Mouse (Mus musculus): Measurements from ENCODE around the gene Hace1. TPM values are rescaled to one million over a fixed set of nuclear protein-coding genes. Genes with fewer than 3 reads are reported as not detected.
"Not testable (repeated sequence)": the region's sequence is repeated elsewhere in the genome, so short reads cannot be mapped to it uniquely, and the experiment has no call there.

Gene Hace1
- 19.3 and 23.6 TPM in 2 replicates for polyA plus RNA-seq (2014; fragmentation: Nextera tagmentation; extraction: Ambion mirVana)

GRCm38 (mm10) chr10:45577731-45578297, at the start of gene Hace1:
TSS of gene Hace1 (plus strand) at chr10:45577829.
- Histone ChIP-seq H3K4me2 (peak within 1 kb of the TSS; percentile 66), H3K9ac (peak within 1 kb of the TSS; percentile 77), H3K4me1 (ENCODE audit: insufficient read depth) (no peaks in the 10 kb centered on the region), H3K27ac (ENCODE audit: low read depth) (peak within 1 kb of the TSS; percentile 91), H3K4me3 (ENCODE audit: low read depth, low read length) (peak within 1 kb of the TSS; percentile 80), H3K27me3 (ENCODE audit: insufficient read depth, low read length) (no peaks in the 10 kb centered on the region), H3K9me3 (ENCODE audit: low read depth, low read length) (no peaks in the 10 kb centered on the region), H3K36me3 (ENCODE audit: insufficient read depth) (no peaks in the 10 kb centered on the region)
- peak; percentile 94 for DNase-seq
- 1% methylated on average over 54 of the region's 79 CpGs for WGBS
- peak; percentile 96 for ATAC-seq (ENCODE audit: insufficient read depth)
- no peak for TF ChIP-seq CTCF (IDR thresholded peaks at IDR 0.05; ENCODE audit: low read depth)

GRCm38 (mm10) chr10:45537334-45537733, 40.3 kb upstream of the Hace1 start:
- not testable (repeated sequence) for DNase-seq; H3K4me1 ChIP-seq (ENCODE audit: insufficient read depth); H3K27me3 ChIP-seq (ENCODE audit: insufficient read depth, low read length); H3K27ac ChIP-seq (ENCODE audit: low read depth); H3K9ac ChIP-seq; H3K4me2 ChIP-seq; H3K9me3 ChIP-seq (ENCODE audit: low read depth, low read length); H3K4me3 ChIP-seq (ENCODE audit: low read depth, low read length); ATAC-seq (ENCODE audit: insufficient read depth); H3K36me3 ChIP-seq (ENCODE audit: insufficient read depth)
- WGBS = 93% methylated on average over 16 of the region's 16 CpGs

GRCm38 (mm10) chr10:45542726-45543125, 34.9 kb upstream of the Hace1 start:
- no peak for ATAC-seq (ENCODE audit: insufficient read depth)
- DNase-seq = no peak
- Histone ChIP-seq H3K4me1 (ENCODE audit: insufficient read depth) (no peaks in the 10 kb centered on the region), H3K36me3 (ENCODE audit: insufficient read depth) (no peaks in the 10 kb centered on the region), H3K9me3 (ENCODE audit: low read depth, low read length) (no peaks in the 10 kb centered on the region), H3K9ac (no peak overlapping the region), H3K27ac (ENCODE audit: low read depth) (no peak overlapping the region), H3K4me3 (ENCODE audit: low read depth, low read length) (no peak overlapping the region), H3K4me2 (no peak overlapping the region), H3K27me3 (ENCODE audit: insufficient read depth, low read length) (no peaks in the 10 kb centered on the region)
- TF ChIP-seq CTCF (IDR thresholded peaks at IDR 0.05; ENCODE audit: low read depth) = no peak
- WGBS = 69% methylated on average over 2 of the region's 2 CpGs

DNA sequence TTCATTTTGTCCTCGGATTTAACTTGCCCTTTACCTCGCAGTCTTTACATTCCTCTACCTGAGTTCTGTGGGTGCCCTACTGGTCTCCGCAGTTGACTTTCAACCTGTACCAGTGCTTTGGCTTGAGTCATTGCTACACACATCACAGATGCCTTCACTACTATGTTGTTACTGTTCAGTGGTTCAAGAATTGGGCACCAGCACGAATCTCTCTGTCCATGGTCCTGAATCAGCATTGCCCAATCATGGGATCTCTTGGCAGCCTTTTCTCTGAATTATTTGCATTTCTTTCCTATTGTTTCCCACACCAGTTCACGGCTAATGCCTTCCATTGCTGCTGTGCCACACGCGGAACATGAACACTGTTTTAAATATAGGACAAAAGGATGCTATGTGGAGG, 30.8 kb upstream of the Hace1 start:
- Histone ChIP-seq H3K4me3 (ENCODE audit: low read depth, low read length) (no peak overlapping the region), H3K9ac (no peak overlapping the region), H3K4me1 (ENCODE audit: insufficient read depth) (no peaks in the 10 kb centered on the region), H3K27me3 (ENCODE audit: insufficient read depth, low read length) (no peaks in the 10 kb centered on the region), H3K4me2 (no peak overlapping the region), H3K36me3 (ENCODE audit: insufficient read depth) (no peaks in the 10 kb centered on the region), H3K9me3 (ENCODE audit: low read depth, low read length) (peaks cover 3% of the 10 kb centered on the region; the same call in 1 of the 2 replicates), H3K27ac (ENCODE audit: low read depth) (no peak overlapping the region)
- TF ChIP-seq CTCF (IDR thresholded peaks at IDR 0.05; ENCODE audit: low read depth) = no peak
- ATAC-seq (ENCODE audit: insufficient read depth) = peak; percentile 78
- DNase-seq = peak; percentile 93
- 44% methylated on average over 7 of the region's 7 CpGs for WGBS

GRCm38 (mm10) chr10:45578298-45578821, 731 bp downstream of the Hace1 start:
- peak overlapping the region; percentile 77 for H3K9ac ChIP-seq
- H3K27ac ChIP-seq (ENCODE audit: low read depth) = peak overlapping the region; percentile 91
- DNase-seq = peak; percentile 62
- peak overlapping the region; percentile 80 for H3K4me3 ChIP-seq (ENCODE audit: low read depth, low read length)
- H3K4me1 ChIP-seq (ENCODE audit: insufficient read depth) = no peaks in the 10 kb centered on the region
- no peaks in the 10 kb centered on the region for H3K9me3 ChIP-seq (ENCODE audit: low read depth, low read length)
- H3K4me2 ChIP-seq = peak overlapping the region; percentile 66
- H3K36me3 ChIP-seq (ENCODE audit: insufficient read depth) = no peaks in the 10 kb centered on the region
- TF ChIP-seq CTCF (IDR thresholded peaks at IDR 0.05; ENCODE audit: low read depth) = no peak
- under 1% methylated on average over 23 of the region's 23 CpGs for WGBS
- ATAC-seq (ENCODE audit: insufficient read depth) = peak; percentile 89
- no peaks in the 10 kb centered on the region for H3K27me3 ChIP-seq (ENCODE audit: insufficient read depth, low read length)

GRCm38 (mm10) chr10:45583310-45583709, 5.7 kb downstream of the Hace1 start:
- ATAC-seq (ENCODE audit: insufficient read depth) = no peak
- Histone ChIP-seq H3K4me1 (ENCODE audit: insufficient read depth) (no peaks in the 10 kb centered on the region), H3K27ac (ENCODE audit: low read depth) (no peak overlapping the region), H3K4me3 (ENCODE audit: low read depth, low read length) (no peak overlapping the region), H3K9me3 (ENCODE audit: low read depth, low read length) (no peaks in the 10 kb centered on the region), H3K36me3 (ENCODE audit: insufficient read depth) (no peaks in the 10 kb centered on the region), H3K4me2 (no peak overlapping the region), H3K9ac (no peak overlapping the region), H3K27me3 (ENCODE audit: insufficient read depth, low read length) (no peaks in the 10 kb centered on the region)
- WGBS = 40% methylated on average over 1 of the region's 1 CpGs
- DNase-seq = no peak
- no peak for TF ChIP-seq CTCF (IDR thresholded peaks at IDR 0.05; ENCODE audit: low read depth)

DNA sequence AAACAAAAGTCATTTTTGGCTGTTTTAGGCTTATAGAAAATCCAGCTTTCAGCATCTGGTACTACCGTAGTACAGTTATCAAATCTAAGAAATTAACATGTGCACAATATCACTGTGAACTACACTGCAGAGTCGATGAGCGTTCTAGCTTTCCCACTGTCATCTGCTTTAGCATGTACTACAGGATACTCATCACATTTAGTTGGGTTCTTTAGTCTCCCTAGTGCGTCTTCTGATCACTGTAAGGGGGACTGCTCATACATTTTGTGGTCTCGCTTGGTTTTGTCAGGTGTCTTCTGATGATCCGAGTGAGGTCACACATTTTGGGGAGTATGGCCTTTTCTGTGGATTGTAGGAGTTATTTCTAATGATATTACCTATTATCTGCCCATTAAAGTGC, 6.2 kb downstream of the Hace1 start:
- no peaks in the 10 kb centered on the region for H3K4me1 ChIP-seq (ENCODE audit: insufficient read depth)
- DNase-seq (no peak), ATAC-seq (ENCODE audit: insufficient read depth) (no peak; the same call in 1 of the 2 replicates)
- TF ChIP-seq CTCF (IDR thresholded peaks at IDR 0.05; ENCODE audit: low read depth) = no peak
- no peak overlapping the region for H3K9ac ChIP-seq
- H3K27ac ChIP-seq (ENCODE audit: low read depth) = no peak overlapping the region; the same call in 1 of the 2 replicates
- no peak overlapping the region for H3K4me3 ChIP-seq (ENCODE audit: low read depth, low read length)
- peak overlapping the region; percentile 10; the same call in 1 of the 2 replicates for H3K4me2 ChIP-seq
- H3K36me3 ChIP-seq (ENCODE audit: insufficient read depth) = no peaks in the 10 kb centered on the region
- no peaks in the 10 kb centered on the region for H3K9me3 ChIP-seq (ENCODE audit: low read depth, low read length)
- H3K27me3 ChIP-seq (ENCODE audit: insufficient read depth, low read length) = no peaks in the 10 kb centered on the region
- 88% methylated on average over 6 of the region's 6 CpGs for WGBS
